Mouse (Mus musculus): Measurements from ENCODE around the gene Srxn1. TPM values are rescaled to one million over a fixed set of nuclear protein-coding genes. Genes with fewer than 3 reads are reported as not detected.
A peak's percentile ranks its signal among the peaks of the same experiment; 100 is the strongest.

Srxn1 gene
- total RNA-seq, 2 experiments from 2014 or later, result 13.4 to 14.8 TPM

GRCm38 (mm10) chr2:152153361-152153760 lies 48.0 kb downstream of the Srxn1 start:
- DNase-seq (ENCODE audit: low spot score in 2 of 2), result no peak

GRCm38 (mm10) chr2:152155414-152156208 lies 50.3 kb downstream of the Srxn1 start:
- peak; percentile 75 to 80 for DNase-seq (ENCODE audit: low spot score in 2 of 2)

- DNase-seq (ENCODE audit: low spot score in 2 of 2), result no peak
Measured at GRCm38 (mm10) chr2:152156471-152156870, 51.2 kb downstream of the Srxn1 start.

GRCm38 (mm10) chr2:152159487-152159886 lies 54.2 kb downstream of the Srxn1 start:
- DNase-seq (ENCODE audit: low spot score in 2 of 2), result no peak

Other genes with a start within 250 kb of the Srxn1 start
- gene Angpt4, start 194.3 kb upstream of the Srxn1 start, total RNA-seq (2021), result under 1 TPM; 0.18 to 0.37 TPM
- gene Fam110a, start 125.3 kb upstream of the Srxn1 start, total RNA-seq (2021), result 10 to 100 TPM; 11.1 to 14.3 TPM
- 1 to 10 TPM; 1.3 to 1.6 TPM for gene Slc52a3, start 109.0 kb upstream of the Srxn1 start, total RNA-seq (2021)
- not detected for gene Scrt2, start 24.0 kb upstream of the Srxn1 start, total RNA-seq (2021)
- gene Tcf15, start 38.0 kb downstream of the Srxn1 start, total RNA-seq (2021), result 10 to 100 TPM; 18.4 to 21.9 TPM
- 10 to 100 TPM; 77.4 to 89.6 TPM for gene Csnk2a1, start 121.3 kb downstream of the Srxn1 start, total RNA-seq (2021)
- gene Tbc1d20, start 188.3 kb downstream of the Srxn1 start, total RNA-seq (2021), result 10 to 100 TPM; 50.3 to 50.5 TPM
- gene Rbck1, start 227.1 kb downstream of the Srxn1 start, total RNA-seq (2021), result 10 to 100 TPM; 60.1 to 67.8 TPM
- 1 to 10 TPM; 1.4 to 1.7 TPM for gene Trib3, start 238.5 kb downstream of the Srxn1 start, total RNA-seq (2021)